Mouse (Mus musculus): Measurements from ENCODE around the gene Carns1.
"Not testable (repeated sequence)": the region's sequence is repeated elsewhere in the genome, so short reads cannot be mapped to it uniquely, and the experiment has no call there.

The Carns1 gene

DNA sequence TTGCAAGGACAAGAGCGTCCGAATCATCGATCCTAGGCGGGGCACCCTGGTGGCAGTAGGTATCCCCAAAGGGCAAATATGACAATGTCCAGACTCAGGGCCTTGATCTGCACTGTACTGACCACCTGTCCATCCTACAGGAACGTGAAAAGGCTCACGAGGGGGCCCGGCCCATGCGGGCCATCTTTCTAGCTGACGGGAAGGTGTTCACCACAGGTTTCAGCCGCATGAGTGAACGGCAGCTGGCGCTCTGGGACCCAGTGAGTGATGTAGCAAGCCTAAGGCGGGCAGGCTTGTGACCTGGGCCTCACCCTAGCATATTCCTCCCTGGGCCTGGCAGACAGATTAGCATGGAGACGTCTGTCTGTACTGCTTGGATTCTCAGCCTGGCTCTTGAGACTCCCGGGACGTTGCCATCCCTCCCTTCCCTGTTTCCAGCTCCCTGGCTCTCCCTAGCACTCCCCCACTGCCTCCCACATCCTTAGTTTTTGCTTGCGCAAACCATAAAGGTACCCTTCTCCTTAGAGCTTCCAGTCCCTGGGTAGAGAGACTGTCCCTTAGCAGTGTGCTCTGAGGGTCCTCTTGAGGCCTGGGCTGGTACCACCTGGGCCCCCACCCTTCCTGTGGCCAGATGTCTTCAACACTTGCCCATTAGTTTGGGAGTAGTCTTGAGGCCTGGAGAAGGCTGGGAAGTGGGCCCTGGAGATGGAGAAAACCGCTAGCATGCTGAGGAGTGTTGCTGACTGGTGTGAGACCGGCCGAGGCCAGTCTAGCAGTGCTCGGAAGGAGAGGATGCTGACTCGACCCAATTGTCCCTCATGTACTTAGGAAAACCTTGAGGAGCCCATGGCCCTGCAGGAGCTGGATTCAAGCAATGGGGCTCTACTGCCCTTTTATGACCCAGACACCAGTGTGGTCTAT is 24.5 kb downstream of the Carns1 start:
- DNase-seq (ENCODE audit: low spot score in 2 of 2): no peak

DNA sequence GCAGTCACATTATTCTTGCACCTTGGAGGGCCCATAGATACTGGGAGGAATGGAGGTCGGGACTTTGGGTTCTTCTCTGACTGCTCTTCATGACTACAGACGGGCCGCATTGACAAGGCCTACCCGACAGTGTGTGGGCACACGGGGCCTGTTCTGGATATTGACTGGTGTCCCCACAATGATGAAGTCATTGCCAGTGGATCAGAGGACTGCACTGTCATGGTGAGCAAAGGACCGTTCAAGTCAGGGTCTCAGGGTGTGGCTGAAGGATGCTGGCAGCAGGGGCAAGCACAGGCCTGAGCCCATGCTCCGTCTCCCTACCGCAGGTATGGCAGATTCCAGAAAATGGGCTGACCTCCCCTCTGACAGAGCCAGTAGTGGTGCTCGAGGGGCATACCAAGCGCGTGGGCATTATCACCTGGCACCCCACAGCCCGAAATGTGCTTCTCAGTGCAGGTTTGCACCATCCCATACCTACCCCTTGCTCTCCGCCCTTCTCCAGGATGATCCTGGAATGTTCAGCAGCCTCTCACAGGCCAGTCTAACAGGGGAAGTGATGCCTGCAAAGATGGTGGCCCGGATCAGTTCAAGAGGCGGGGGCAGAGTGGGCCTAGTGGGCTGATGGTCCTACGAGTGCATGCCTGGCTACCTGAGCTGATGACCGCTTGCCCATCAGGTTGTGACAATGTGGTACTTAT is 25.4 kb downstream of the Carns1 start:
- no peak for DNase-seq (ENCODE audit: low spot score in 2 of 2)

DNA sequence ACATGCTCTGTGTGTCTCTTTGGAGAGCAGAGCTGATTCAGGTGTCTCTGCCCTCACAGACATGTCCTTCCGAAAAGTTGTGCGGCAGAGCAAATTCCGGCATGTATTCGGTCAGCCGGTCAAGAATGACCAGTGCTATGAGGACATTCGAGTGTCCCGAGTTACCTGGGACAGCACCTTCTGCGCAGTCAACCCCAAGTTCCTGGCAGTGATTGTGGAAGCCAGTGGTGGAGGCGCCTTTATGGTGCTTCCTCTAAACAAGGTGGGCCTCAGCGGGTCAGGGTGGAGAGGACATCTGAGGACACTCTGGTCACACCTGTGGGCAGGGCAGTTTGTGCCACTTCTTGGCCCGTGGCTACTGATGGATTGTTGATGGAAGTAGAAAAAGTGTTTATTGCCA is 26.0 kb downstream of the Carns1 start:
- no peak for DNase-seq (ENCODE audit: low spot score in 2 of 2)

DNA sequence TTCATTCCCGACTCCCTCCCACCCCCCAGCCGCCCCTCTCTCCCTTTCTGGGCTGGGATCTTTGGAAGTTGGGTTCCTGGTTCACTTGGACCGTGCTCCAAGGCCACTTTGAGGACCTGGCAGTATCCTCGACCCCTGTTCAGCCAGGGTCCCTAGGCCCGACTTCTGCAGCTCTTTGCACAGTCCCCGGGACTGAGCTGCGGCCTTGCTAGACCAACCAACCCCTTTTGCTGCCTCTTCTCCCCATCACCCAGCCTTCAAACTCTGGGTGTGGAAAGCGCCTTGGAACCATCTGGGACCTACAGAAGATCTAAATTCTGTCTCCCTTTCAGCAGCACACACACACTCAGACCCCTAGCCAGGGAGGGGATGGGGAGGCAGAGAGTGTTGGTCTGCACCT is 26.5 kb downstream of the Carns1 start:
- no peak for DNase-seq (ENCODE audit: low spot score in 2 of 2)

DNA sequence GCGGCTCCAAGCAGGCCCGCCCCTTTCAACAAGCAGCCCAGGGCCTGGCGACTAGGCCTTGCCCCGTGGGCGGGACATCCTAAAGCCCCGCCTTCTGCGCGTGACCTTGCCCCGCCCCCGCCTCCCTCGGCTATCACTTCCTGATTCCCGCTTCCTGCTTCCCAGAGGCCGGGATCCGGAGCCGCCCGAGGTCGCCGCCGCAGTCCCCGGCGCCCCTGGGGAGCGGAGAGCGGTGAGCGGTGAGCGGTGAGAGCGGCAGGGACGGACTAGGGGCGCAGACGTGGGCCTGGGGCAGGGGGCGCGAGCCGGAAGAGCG is 26.8 kb downstream of the Carns1 start, which contains the start of gene Coro1b:
Gene Coro1b, plus strand, starts transcription at position 129 of the 316 bp plus-strand sequence.
- peak; percentile 94 to 98 for DNase-seq (ENCODE audit: low spot score in 2 of 2)

DNA sequence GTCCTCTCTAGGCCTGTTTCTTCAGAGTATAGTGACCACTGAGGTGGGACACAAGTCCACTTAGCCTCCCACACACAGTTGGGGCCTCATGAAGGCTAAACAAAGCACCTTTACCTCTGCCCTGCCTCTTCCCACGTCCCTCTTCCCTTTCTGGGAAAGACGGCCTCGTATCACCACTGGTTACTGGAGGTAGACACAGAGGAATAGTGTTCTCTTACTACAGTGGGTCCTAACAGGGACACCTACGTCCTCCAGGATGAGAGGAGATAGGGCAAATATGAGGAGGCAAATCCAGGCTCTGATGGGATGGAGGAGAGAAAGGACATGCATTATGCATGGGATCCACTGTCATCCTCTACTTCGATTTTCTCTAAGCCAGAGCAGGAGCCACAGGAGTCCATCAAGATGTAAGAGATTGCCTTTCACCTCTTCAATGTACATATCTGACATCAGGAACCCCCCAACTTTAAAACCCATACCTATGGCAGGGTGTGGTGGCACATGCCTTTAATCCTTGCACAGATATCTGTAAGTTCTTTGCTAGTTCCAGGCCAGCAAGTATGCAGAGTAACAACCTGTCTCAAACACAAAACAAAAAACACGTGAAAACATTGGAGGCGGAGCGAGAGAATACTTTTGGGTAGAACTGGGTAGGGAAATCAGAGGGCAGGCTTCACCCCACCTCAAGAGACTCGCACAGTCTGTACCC is 27.3 kb downstream of the Carns1 start:
- no peak for DNase-seq (ENCODE audit: low spot score in 2 of 2)

DNA sequence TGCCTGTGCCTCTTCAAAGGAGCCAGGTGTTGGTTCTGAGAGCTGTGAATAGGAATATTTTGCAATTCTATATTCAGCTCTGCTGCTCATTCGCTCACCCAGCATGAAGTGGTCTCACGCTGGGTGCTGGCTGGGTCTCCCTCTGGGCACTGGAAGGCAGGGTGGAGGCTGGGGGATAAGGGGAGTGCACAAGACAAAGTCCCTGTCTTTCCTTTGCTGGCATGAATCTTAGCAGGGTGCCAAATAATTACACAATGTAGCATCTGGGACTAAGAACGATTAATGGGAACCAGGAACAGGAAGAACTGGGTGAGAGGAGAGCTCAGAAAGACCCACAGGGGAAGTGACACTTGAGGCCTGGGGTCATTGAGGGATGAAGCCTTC is 28.3 kb downstream of the Carns1 start:
- DNase-seq (ENCODE audit: low spot score in 2 of 2): no peak

DNA sequence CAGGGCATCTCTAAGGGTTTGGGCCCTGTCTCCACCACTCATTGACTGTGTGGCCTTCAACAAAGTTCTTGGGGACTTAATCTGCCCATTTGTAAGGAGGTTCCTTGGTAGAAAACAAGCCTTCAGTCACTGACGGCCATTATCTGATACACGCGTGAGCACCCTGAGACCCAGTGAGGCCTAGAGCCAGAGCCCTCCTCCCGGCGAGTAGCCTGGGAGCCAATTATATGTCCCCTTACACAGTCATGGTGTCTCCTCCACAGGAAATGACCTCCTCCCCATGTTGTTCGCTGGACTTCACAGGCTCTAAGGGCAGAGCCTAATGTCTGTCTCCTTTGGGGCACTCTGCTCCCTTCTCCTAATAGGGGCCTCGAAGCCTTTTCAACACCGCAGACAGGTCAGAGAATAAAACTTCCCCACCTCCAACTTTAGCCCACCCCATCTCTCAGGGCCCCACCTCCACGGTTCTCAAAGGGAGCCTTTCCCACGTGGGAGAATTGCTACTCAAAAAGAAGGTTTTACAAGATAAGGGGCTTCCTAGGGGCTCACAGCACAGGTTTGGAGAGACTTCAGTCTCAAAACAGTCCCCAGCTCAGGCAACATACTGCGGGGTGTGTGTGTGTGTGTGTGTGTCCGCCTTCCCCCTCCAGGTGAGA is 28.8 kb downstream of the Carns1 start:
- no peak for DNase-seq (ENCODE audit: low spot score in 2 of 2)

DNA sequence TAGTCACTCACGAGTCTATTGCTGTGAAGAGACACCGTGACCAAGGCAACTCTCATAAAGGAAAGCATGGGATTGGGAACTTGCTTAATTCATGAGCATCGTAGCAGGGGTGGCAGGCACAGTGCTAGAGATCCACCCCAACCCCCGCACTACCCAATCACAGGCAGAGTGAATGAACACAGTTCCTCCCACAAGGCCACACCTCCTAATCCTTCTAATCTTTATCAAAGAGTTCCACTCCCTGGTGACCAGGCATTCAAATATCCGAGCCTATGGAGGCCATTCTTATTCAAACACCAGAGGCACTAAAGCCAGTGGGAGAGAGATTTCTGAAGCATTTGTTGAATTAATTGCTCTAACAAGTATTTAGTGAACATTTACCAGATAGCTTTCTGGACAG is 29.3 kb downstream of the Carns1 start:
- no peak for DNase-seq (ENCODE audit: low spot score in 2 of 2)

DNA sequence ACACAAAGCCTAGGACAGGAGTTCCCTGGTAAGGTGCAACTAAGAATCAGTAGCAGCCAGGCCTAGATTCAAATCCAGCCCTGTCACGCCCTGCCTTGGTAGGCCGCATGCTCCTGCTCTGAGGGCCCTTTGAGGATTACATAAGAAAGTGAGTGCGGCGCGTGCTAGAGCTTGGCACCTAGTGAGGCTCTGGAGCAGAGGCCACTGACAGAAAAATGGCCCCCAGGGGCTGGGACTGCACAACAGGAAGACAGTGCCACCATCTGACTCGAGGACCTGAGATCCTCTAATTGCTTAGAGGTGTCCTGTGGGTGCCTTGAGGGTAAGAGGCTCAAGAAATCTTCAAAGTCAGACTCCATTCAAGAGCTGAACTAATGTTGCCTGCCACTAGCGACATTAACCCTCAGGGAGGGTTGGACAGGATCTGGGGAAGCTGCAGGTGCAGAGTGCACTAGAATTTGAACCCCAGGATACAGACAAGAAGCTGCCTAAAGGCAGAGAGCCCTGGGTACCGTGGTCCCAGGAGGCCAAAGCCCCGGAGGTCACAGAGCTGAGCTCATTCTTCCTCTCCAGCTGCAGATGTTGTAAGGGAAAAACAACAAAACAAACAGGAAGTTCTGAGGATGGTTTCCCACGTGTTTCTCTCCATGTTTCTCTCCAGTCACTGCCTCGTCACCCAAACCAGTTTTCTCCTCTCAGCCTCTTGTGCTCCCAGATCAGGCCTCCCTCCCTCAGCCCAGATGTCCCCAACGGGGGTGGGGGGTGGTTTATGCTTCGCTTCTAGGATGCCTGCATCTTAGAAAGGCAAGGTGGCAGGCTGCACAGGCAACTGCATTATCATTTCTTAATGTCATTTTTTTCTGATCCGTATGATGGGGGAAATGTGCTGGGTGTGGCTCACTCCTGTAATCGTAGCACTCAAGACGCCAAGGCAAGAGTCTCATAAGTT is 30.5 kb downstream of the Carns1 start:
- peak in 1 of 2 experiments; percentile 48 for DNase-seq (ENCODE audit: low spot score in 2 of 2)

DNA sequence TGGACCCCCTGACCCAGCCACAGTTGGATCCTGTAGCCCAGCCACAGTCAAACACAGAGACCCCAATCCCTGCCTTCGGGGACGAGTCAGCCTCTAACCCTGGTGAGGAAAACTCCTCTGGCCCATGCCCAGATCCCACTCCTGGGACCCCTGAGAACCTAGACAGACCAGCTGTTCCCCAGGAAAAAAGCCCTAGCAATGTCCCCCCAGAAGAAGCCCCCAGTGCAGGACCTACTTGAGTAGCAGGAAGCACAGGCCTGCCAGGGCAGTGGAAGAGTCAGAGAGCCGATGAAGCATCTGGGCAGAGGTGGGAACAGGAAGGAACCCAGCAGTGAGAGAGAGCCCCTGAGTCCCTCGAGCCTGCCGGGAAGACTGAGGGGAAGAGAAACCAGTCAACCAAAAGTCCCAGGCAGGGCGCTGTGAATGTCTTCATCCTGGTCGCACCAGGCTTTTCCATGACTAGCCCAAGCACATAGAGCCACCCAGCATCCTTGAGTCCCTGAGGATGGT is 31.5 kb downstream of the Carns1 start, which contains the start of gene Cabp4:
Gene Cabp4, minus strand, starts transcription at position 275 of the 510 bp plus-strand sequence.
- DNase-seq (ENCODE audit: low spot score in 2 of 2): no peak

DNA sequence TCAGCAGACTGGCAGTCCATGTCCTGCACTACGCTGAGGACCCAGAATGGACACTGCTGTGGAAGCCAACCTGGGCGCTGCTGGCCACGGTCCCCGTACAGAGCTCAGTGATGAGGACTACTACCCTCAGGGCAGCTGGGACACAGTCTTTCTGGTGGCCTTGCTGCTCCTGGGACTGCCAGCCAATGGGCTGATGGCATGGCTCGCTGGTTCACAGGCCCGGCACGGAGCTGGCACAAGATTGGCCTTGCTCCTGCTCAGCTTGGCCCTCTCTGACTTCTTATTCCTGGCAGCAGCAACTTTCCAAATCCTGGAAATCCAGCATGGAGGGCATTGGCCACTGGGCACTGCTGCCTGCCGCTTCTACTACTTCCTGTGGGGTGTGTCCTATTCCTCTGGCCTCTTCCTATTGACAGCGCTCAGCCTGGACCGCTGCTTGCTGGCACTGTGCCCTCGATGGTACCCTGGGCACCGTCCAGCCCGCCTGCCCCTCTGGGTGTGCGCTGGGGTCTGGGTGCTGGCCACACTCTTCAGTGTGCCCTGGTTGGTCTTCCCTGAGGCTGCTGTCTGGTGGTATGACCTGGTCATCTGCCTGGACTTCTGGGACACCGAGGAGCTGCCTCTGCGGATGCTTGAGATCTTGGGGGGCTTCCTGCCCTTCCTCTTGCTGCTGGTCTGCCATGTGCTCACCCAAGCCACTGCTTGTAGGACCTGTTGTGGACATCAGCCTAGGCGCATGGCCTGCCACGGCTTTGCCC is 32.7 kb downstream of the Carns1 start:
- DNase-seq (ENCODE audit: low spot score in 2 of 2): no peak

DNA sequence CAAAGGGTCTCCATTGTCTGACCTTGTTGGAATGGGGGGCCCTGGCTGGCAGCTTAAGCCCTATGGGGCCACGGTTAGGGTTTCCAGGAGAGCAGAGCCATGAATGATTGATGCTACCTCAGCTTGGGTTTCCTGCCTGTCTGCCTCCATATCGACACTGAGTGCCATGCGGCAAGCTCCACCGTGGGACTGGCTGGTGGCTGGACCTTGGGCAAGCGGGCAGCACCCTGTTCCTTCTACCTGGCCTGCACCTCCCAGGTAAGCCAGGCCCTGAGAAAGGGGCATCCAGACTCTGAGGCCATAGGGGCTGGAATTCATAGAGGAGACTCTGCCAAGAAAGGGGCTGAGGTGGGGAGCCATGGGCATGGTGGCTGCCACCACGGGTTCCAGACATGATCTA is 35.1 kb downstream of the Carns1 start:
- DNase-seq (ENCODE audit: low spot score in 2 of 2): no peak

DNA sequence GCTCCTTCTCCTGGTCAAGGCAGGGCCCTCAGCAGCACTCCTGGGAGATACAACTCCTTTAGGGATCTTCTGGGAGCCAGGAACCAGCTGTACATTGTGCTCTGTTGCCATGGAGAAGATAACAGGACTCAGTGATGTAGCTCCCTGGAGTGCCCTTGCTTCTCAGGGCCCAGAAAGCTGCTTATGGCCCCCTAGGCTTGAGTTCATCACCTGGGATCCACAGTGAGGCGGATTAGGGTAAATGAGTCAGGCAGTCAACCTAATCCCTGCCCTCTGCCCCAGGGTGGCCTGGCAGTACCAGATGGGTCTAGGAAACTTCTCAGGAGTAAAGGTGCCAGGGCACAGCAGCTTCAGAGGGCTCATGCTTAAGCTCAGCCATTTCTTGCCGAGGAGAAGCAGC is 35.8 kb downstream of the Carns1 start, which contains the start of gene Gpr152:
Gene Gpr152, plus strand, starts transcription at position 342 of the 400 bp plus-strand sequence.
- DNase-seq (ENCODE audit: low spot score in 2 of 2): no peak

DNA sequence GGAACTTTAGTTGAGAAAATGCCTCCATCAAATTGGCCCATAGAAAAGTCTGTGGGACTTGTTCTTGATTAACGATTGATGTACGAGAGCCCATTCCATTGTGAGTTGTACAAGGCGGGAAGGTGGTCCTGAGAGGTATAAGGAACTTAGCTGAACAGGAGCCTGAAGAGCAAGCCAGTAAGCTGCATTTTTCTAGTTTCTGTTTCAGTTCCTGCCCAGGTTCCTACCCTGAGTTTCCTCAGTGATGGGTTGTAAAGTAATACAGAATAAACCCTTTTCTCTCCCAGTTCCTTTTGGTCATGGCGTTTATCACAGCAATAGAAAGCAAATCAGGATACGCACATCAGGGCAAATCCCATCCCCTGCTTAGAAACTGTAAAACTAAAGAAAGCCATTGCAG is 37.4 kb downstream of the Carns1 start:
- DNase-seq (ENCODE audit: low spot score in 2 of 2): no peak

DNA sequence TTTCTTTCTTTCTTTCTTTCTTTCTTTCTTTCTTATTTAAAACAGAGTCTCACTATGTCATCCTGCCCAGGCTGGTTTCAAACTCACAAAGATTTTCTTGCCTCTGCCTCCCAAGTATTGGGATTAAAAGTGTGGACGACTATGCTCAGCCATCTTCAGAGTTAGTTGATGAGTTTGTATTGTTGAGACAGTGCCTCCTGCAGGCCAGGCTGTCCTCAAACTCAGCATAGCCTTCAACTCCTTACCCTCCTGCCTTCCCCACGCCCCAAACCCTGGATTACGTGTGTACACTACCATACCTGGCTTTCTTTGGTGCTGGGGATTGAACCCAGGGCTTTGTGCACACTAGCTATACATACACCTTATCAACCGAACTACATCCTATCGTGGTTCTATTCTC is 38.8 kb downstream of the Carns1 start:
- DNase-seq (ENCODE audit: low spot score in 2 of 2): no peak

DNA sequence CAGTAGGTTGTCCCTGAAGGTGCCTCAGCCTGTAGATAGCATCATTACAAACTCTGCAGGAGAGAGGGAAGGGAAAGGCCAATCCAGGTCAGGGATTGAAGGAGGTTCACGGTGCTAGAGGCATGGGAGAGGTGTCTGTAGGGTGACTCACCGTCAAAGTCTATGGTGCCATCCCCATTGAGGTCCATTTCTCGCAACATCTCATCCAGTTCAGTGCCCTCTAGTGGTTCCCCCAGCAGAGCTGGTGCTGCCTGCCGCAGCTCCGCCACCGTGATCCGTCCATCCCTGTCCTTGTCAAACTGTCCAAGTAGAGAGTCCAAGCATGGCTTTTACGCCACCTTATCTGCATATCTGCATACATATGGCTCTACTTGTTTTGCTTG is 39.3 kb downstream of the Carns1 start:
- not testable (repeated sequence) for DNase-seq (ENCODE audit: low spot score in 2 of 2)

DNA sequence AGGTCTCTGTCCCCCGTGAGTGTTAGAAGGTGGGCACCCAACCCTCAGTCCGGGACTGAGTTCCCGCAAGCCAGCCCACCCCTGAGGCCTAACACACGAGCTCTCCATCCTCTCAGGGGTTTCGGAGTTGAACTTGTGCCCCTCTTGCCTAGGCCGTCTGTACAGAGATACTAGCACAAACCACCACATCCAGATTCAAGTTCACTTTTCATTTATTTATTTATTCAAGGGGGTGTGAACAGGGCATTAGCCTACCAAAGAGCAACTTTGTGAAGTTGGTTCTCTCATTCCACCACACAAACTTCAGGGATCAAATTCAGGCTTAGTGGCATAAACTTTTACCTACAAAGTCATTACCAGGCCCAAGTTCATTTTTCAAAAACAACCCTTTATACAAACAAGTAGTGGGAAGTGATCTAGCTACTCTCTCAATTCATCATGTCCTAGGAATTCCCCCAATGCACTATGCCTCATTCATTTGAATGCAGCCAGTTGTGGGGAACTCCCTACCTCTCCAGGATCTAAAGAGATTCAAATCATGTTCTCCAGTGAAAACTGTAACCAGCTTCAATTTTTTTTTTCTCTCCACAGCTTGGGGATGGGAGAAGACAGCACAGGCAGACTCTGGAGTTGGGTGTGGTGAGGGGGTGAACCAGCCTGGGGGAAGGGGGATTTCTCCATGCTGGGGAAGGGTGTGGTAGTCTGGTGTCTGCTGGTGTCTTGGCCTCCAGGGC is 39.9 kb downstream of the Carns1 start:
- DNase-seq (ENCODE audit: low spot score in 2 of 2): not testable (repeated sequence)

DNA sequence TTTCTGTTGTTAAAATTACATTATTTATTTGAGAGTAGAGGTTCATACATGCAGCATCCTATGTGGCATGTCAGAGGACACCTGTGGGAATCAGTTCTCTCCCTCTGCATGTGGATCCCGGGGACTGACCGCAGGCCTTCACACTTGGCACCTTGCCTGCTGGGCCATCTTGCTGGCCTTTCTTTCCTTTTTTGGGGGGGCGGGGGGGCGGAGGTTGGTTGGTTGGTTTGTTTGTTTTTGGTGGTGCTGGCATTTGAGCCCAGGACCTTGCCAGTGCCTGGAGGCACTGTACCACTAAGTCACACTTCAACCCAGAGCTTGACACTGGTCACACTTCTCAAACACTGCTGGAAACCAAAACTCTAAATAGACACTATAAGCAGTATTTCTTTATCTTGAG is 40.9 kb downstream of the Carns1 start:
- DNase-seq (ENCODE audit: low spot score in 2 of 2): no peak

Data from spleen, postnatal 4 days (tissue).